Mouse (Mus musculus): ENCODE data around the gene Kprp. TPM values are rescaled to one million over a fixed set of nuclear protein-coding genes. Genes with fewer than 3 reads are reported as not detected.

The Kprp gene
- not detected for polyA plus RNA-seq (2014; fragmentation: Illumina TruSeq; extraction: RNeasy Lipid Tissue Mini Kit (QIAGEN cat#74804); ENCODE audit: low read depth, low replicate concordance)

DNA sequence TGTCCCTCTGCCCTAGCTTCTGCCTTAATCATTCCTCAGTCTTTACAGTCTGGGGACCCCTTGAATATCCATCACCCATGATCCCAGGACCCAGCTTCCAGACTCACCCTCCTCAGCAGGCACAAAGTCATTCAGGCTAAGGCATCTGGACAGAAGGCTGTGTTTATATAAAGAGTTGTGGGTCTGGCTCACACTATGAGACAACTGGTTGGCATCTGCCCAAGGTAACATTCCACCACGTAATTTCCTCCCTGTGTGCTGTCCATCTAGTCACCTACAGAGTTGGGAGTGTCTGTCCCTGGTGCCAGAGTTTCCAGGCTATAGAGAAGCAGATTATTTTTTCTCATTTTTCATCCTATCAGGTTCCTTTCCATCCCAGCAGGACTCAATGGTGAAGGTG, at the start of gene Kprp:
Gene Kprp, minus strand, starts transcription at position 140 of the 400 bp plus-strand sequence.

GRCm38 (mm10) chr3:92870116-92870515, 43.1 kb upstream of the Kprp start, which contains the start of gene 2310050C09Rik:
Gene 2310050C09Rik, minus strand, starts transcription at chr3:92870216.

GRCm38 (mm10) chr3:92851186-92851585, 24.1 kb upstream of the Kprp start, which contains the start of gene Lce1l:
Gene Lce1l, minus strand, starts transcription at chr3:92851286.

DNA sequence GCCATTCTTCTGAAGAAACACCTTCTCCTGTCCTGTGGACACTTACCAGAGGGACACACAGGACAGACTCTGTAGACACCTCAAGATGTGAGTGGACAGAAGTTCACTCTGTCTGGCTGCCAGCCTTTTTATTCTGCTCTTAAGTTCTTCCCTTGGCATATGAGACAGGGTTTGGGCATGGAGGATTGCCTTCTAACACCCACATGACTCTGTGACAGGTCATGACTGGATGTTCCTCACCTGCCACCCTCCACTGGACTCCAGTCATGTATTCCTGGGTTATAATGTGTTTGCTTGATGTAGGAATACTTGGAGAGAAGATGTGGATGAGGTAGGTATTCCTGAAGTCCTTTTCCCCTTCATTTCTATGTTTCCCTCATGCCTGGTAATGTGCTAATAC, 19.3 kb downstream of the Kprp start, which contains the start of gene Lce1k:
Gene Lce1k, minus strand, starts transcription at position 101 of the 400 bp plus-strand sequence.

GRCm38 (mm10) chr3:92790414-92790813, 36.6 kb downstream of the Kprp start, which contains the start of gene Lce1j:
Gene Lce1j, minus strand, starts transcription at chr3:92790514.

DNA sequence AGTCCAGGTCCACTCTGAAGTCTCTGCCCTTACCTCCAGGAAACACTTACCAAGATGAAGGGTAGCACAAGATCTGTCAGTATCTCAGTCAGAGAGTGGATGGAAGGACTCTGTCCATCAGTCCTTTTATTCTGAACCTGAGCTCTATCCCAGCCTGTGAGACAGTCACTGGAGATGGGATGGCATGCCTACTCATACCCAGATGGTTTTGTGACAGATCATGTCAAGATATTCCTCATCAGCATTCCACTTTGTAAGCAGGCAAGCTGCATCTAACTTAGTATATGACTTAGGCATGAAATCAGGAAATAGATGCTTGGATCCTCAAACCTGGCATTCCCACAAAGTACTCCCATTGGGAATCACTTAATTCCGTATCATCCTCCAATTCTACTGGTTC, 48.2 kb downstream of the Kprp start, which contains the start of gene Lce1i:
Gene Lce1i, minus strand, starts transcription at position 101 of the 400 bp plus-strand sequence.

Other genes with a start within 250 kb of the Kprp start
- 191 TPM for gene Smcp, start 238.2 kb downstream of the Kprp start, polyA plus RNA-seq (2014; fragmentation: Illumina TruSeq; extraction: RNeasy Lipid Tissue Mini Kit (QIAGEN cat#74804); ENCODE audit: low read depth, low replicate concordance)
- not detected for gene 2210017I01Rik, start 219.8 kb downstream of the Kprp start, polyA plus RNA-seq (2014; fragmentation: Illumina TruSeq; extraction: RNeasy Lipid Tissue Mini Kit (QIAGEN cat#74804); ENCODE audit: low read depth, low replicate concordance)
- gene Lce6a, start 205.6 kb downstream of the Kprp start, polyA plus RNA-seq (2014; fragmentation: Illumina TruSeq; extraction: RNeasy Lipid Tissue Mini Kit (QIAGEN cat#74804); ENCODE audit: low read depth, low replicate concordance) = not detected
- gene Lce1a1, start 178.9 kb downstream of the Kprp start, polyA plus RNA-seq (2014; fragmentation: Illumina TruSeq; extraction: RNeasy Lipid Tissue Mini Kit (QIAGEN cat#74804); ENCODE audit: low read depth, low replicate concordance) = not detected
- not detected for gene Lce1b, start 170.3 kb downstream of the Kprp start, polyA plus RNA-seq (2014; fragmentation: Illumina TruSeq; extraction: RNeasy Lipid Tissue Mini Kit (QIAGEN cat#74804); ENCODE audit: low read depth, low replicate concordance)
- gene Lce1a2, start 156.9 kb downstream of the Kprp start, polyA plus RNA-seq (2014; fragmentation: Illumina TruSeq; extraction: RNeasy Lipid Tissue Mini Kit (QIAGEN cat#74804); ENCODE audit: low read depth, low replicate concordance) = not detected
- gene Lce1c, start 148.0 kb downstream of the Kprp start, polyA plus RNA-seq (2014; fragmentation: Illumina TruSeq; extraction: RNeasy Lipid Tissue Mini Kit (QIAGEN cat#74804); ENCODE audit: low read depth, low replicate concordance) = not detected
- not detected for gene Lce1d, start 140.0 kb downstream of the Kprp start, polyA plus RNA-seq (2014; fragmentation: Illumina TruSeq; extraction: RNeasy Lipid Tissue Mini Kit (QIAGEN cat#74804); ENCODE audit: low read depth, low replicate concordance)
- gene Lce1e, start 118.2 kb downstream of the Kprp start, polyA plus RNA-seq (2014; fragmentation: Illumina TruSeq; extraction: RNeasy Lipid Tissue Mini Kit (QIAGEN cat#74804); ENCODE audit: low read depth, low replicate concordance) = not detected
- not detected for gene Lce1f, start 106.9 kb downstream of the Kprp start, polyA plus RNA-seq (2014; fragmentation: Illumina TruSeq; extraction: RNeasy Lipid Tissue Mini Kit (QIAGEN cat#74804); ENCODE audit: low read depth, low replicate concordance)
- not detected for gene Gm38119, start 88.2 kb downstream of the Kprp start, polyA plus RNA-seq (2014; fragmentation: Illumina TruSeq; extraction: RNeasy Lipid Tissue Mini Kit (QIAGEN cat#74804); ENCODE audit: low read depth, low replicate concordance)
- not detected for gene Lce1g, start 74.9 kb downstream of the Kprp start, polyA plus RNA-seq (2014; fragmentation: Illumina TruSeq; extraction: RNeasy Lipid Tissue Mini Kit (QIAGEN cat#74804); ENCODE audit: low read depth, low replicate concordance)
- gene Lce1h, start 62.2 kb downstream of the Kprp start, polyA plus RNA-seq (2014; fragmentation: Illumina TruSeq; extraction: RNeasy Lipid Tissue Mini Kit (QIAGEN cat#74804); ENCODE audit: low read depth, low replicate concordance) = not detected
- not detected for gene Lce1i, start 48.3 kb downstream of the Kprp start, polyA plus RNA-seq (2014; fragmentation: Illumina TruSeq; extraction: RNeasy Lipid Tissue Mini Kit (QIAGEN cat#74804); ENCODE audit: low read depth, low replicate concordance)
- gene Lce1j, start 36.7 kb downstream of the Kprp start, polyA plus RNA-seq (2014; fragmentation: Illumina TruSeq; extraction: RNeasy Lipid Tissue Mini Kit (QIAGEN cat#74804); ENCODE audit: low read depth, low replicate concordance) = not detected
- gene Lce1k, start 19.4 kb downstream of the Kprp start, polyA plus RNA-seq (2014; fragmentation: Illumina TruSeq; extraction: RNeasy Lipid Tissue Mini Kit (QIAGEN cat#74804); ENCODE audit: low read depth, low replicate concordance) = not detected
- not detected for gene Lce1l, start 24.0 kb upstream of the Kprp start, polyA plus RNA-seq (2014; fragmentation: Illumina TruSeq; extraction: RNeasy Lipid Tissue Mini Kit (QIAGEN cat#74804); ENCODE audit: low read depth, low replicate concordance)
- not detected for gene 2310050C09Rik, start 43.0 kb upstream of the Kprp start, polyA plus RNA-seq (2014; fragmentation: Illumina TruSeq; extraction: RNeasy Lipid Tissue Mini Kit (QIAGEN cat#74804); ENCODE audit: low read depth, low replicate concordance)
- not detected for gene Lce3a, start 99.0 kb upstream of the Kprp start, polyA plus RNA-seq (2014; fragmentation: Illumina TruSeq; extraction: RNeasy Lipid Tissue Mini Kit (QIAGEN cat#74804); ENCODE audit: low read depth, low replicate concordance)
- not detected for gene Lce3b, start 105.7 kb upstream of the Kprp start, polyA plus RNA-seq (2014; fragmentation: Illumina TruSeq; extraction: RNeasy Lipid Tissue Mini Kit (QIAGEN cat#74804); ENCODE audit: low read depth, low replicate concordance)
- not detected for gene Lce3c, start 117.2 kb upstream of the Kprp start, polyA plus RNA-seq (2014; fragmentation: Illumina TruSeq; extraction: RNeasy Lipid Tissue Mini Kit (QIAGEN cat#74804); ENCODE audit: low read depth, low replicate concordance)
- not detected for gene Lce3d, start 130.1 kb upstream of the Kprp start, polyA plus RNA-seq (2014; fragmentation: Illumina TruSeq; extraction: RNeasy Lipid Tissue Mini Kit (QIAGEN cat#74804); ENCODE audit: low read depth, low replicate concordance)
- gene Lce3e, start 139.8 kb upstream of the Kprp start, polyA plus RNA-seq (2014; fragmentation: Illumina TruSeq; extraction: RNeasy Lipid Tissue Mini Kit (QIAGEN cat#74804); ENCODE audit: low read depth, low replicate concordance) = not detected
- not detected for gene Lce3f, start 165.0 kb upstream of the Kprp start, polyA plus RNA-seq (2014; fragmentation: Illumina TruSeq; extraction: RNeasy Lipid Tissue Mini Kit (QIAGEN cat#74804); ENCODE audit: low read depth, low replicate concordance)
- not detected for gene Crct1, start 188.4 kb upstream of the Kprp start, polyA plus RNA-seq (2014; fragmentation: Illumina TruSeq; extraction: RNeasy Lipid Tissue Mini Kit (QIAGEN cat#74804); ENCODE audit: low read depth, low replicate concordance)
- gene Lce1m, start 191.8 kb upstream of the Kprp start, polyA plus RNA-seq (2014; fragmentation: Illumina TruSeq; extraction: RNeasy Lipid Tissue Mini Kit (QIAGEN cat#74804); ENCODE audit: low read depth, low replicate concordance) = not detected
- gene Gm4858, start 241.6 kb upstream of the Kprp start, polyA plus RNA-seq (2014; fragmentation: Illumina TruSeq; extraction: RNeasy Lipid Tissue Mini Kit (QIAGEN cat#74804); ENCODE audit: low read depth, low replicate concordance) = not detected